Mouse (Mus musculus) right cerebral cortex, postnatal 10 days (tissue): ENCODE results near the gene Sgpp2.
A peak's percentile ranks its signal among the peaks of the same experiment; 100 is the strongest.

Source experiments
- DNase-seq, 2 experiments: peaks; one replicate each; pipeline ENCODE4 v3.0.0; 2021; ENCODE audit warnings: low spot score in 2 of 2

The Sgpp2 gene

DNA sequence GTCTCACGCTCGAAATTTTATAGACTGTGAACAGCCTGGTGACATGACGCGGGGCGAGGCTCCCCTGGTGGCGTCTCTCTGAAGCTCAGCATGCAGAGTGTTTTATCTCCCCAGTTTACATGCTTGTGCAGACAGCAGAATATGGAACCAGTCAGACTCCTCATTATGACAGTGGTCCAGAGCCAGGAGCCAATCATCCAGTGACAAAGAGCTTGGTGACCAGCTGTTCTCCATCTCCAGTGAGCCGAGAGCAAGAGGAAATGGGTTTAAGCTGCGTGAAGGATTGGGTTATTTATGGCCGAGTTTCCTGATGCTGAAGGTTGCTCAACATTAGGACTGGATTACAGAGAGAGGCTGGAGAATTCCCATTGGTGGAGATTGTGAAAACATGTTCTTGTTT is 28.1 kb downstream of the Sgpp2 start:
- peak; percentile 24 to 37 for DNase-seq

DNA sequence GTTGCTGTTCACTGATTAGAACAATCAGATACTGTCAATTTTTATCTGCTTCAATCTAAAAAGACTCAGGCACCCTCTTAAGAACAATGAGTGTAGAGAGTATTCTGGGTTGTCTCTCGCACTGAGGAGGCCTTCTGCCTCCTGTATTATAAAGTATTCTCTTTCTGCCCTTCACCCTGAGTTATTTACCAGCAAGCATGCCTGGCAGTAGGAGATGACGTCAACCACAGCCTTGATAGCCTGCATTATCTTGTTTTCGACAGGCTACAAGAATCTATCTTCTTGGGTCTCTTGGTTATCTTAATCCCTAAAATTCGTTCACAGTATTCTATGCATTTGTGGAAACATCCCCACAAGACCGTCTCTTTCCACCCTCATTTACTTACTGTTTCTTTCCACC is 29.8 kb downstream of the Sgpp2 start:
- DNase-seq, result no peak

DNA sequence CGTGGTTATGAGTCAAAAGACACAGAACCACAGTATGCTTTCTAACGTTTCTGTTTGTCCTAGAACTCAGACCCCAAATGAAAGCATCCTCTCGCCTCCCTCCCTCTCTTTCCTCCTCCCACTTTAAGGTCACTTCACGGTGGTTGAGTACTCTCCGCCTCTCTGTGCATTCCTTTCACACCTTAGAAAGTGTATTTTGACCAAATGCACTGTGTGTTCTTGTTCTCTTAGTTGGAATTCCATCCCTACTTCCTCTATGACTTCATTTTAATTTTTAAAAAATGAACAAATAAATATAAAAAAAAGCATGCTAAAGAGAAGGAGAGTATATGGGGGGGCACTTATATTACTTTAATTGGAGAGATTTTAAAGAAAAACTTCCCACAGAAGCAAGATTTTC is 30.4 kb downstream of the Sgpp2 start:
- no peak for DNase-seq

DNA sequence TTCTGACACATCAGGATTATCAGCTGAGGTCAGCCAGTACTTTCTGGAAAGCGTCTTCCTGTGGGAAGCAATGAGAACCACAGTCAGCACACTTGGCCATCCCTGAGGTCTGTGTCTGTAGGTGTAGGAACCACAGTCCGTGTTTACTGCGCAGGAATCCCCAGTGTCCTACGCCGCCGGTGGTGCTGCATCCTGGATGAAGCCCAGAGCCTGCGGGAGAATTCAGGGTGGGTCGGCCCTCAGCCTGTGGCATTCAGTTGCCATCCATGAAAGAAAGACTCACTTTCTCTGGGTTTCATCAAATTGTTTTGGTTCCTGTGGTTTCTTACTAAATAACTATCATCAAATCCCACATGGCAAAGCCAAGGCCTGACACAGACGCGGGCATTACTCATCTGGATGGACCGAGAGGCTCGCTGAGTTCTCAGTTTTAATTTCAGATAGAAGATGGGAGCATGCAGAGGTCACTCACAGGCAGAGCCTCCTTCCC is 37.2 kb downstream of the Sgpp2 start:
- DNase-seq, result no peak

DNA sequence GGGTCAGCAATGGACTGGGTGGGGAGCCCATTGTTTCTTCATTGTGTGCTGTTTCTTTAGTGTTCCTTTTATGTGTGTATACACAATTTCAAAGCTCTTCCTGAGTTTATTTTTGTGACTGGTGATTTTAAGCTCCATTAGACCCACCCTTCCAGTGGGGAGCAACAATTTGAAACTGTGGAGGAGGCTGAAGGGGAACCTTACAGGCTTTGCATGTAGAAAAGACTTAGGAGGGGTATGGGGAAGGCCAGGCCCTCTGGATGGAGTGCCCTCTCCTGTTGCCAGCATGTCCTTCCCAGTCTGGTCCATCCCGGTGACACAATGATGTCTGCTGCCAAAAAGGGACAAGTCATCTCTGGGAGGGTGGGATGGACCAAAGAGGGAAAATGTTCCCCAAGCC is 39.1 kb downstream of the Sgpp2 start:
- no peak for DNase-seq

DNA sequence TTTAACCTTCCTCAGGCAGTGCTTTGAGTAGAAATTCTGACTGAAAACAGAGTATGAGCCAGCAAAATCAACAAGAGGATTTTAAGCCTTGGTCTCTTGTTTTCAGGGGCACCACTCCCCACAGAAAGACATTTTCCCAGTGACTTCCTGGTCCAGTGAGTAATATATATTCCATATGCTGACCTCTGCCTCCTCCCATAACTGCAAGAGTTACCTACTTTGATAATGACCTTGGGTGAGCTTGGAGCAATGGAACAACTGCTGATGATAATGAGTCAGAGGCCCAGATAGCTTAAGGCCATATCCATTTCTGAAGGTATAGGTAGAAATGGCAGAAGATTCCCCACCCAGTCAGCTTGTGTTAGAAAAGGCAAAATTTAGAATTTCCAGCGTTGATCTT is 43.1 kb downstream of the Sgpp2 start:
- no peak for DNase-seq

DNA sequence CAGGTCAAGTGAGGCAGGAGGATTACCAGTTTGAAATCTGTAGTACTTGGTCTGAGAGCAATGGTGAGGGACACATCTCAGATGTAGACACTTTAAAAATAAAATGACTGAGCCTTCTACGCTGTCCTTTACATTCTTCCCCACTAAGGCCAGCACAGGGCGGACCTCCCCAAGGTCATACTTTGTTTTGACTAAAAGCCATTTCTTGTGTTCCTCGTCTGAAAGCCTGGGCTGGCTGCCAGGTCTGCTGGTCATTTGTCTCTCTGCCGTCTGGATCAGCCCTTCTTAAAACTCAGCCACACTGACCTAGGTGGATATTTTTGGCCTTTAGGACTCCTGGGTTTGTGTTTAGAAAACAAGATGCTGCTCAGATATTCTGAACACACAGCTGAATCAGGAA is 45.0 kb downstream of the Sgpp2 start:
- DNase-seq, result peak in 1 of 2 experiments; percentile 26

DNA sequence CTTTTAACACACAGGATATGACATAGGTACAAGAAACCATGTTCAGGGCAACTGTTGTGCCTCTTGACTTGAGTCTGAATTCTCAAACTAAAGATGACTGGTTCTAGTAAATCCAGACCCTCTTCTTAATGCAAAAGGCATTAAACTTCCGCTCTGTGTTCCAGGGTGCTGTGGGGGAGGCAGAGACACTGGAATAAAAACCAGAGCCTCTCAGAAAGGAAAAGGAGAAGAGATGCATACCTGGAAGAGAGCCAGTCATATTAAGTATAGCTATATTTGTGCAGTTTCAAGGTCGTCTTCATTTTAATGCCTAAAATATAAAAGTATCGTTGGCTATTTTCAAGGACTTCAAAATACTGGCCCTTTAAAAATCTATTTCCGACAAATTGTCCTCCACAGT is 47.3 kb downstream of the Sgpp2 start:
- DNase-seq, result no peak

DNA sequence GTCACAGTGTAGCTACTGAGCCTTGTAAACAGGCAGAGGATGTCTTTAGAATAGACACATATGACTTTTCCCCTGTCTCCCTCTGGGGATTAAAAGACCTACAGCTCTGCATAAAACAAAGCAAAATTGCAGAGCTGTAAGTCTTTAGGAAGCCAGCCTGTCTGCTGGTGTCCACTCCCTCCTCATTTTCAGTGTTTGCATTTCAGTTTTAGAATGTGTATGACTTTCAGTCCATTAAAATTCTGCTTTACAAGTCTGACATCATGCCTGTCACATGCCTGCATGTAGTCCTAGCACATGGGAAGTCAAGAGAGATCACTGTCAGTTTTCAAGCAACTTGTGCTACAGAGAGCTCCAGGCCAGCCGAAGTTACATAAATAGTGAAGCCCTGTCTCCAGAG is 47.7 kb downstream of the Sgpp2 start:
- DNase-seq, result no peak

DNA sequence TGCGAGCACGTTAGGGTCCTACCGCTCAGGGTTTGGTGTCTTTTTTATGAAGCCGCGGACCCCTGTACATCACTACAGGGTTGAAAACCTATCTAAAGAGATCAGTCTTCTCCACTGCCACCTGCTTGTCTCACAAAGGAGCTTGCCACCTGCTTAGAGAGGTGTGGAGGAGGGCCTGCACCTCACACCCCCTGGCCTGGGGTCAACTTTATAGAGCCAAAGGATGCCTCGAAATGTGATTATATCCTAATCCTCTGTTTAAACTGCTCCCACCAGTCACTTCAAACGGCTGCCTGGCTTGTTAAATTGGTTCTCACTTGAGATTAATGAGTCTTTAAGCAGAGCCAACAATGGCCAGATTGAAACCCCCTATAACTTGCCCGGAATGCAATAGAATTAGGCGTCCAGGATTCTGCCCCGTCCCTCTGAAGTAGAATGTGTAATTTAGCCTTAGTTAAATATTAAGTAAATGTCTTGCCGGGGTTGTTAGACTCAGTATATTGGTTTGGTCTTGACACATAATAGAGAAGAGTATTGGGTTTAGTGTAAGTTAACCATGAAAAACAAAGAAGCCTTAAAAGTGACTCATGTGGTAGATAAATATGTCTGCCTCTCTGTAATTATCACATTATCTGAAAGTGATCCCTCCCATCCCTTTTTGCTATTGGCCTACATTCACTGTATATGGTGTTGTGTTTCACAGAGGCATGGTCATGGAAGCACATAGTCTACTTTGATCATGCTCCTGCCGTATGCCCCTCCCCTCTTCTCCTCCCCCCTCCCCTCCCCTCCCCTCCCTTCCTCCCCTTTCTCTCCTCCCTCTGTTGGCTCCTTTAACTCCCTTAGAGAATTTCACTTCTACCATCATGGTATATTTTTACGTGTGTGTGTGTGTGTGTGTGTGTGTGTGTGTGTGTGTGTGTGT is 54.1 kb downstream of the Sgpp2 start:
- no peak for DNase-seq

DNA sequence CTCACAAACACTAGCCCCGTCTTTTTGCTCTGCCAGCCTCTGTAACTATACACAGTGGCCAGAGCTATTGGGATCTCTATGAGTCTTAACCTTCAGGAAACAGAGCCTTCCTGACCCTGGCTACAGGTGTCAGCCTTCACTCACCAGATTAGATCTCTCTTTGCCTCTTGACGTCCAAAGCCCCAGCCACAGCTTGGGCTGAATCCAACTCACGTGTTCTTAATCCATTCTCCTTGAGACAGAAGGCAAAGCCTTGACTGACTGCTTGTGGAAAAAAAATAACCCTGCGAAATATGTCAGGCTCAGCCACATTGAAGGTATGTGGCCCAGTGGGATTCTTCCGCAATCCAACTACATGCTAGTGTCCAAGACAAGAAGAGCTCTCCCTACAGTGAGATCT is 57.7 kb downstream of the Sgpp2 start:
- DNase-seq, result no peak

DNA sequence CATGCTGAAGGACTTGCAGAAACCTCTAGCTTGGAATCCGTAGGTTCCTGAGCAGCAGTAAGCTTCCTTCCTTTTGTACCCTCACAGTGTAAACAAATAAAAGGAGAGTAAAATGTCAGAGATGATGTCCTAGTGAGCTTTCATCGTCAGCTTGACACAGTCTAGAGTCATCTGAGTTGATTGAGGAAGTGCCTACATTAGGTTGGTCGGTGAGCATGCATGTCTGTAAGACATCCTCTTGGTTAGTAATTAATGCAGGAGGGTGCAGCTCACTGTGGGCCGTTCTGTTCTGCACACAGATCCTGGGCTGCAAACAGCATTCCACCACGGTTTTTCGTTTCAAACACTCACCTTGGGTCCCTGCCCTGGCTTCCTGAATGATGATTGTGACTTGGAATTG is 60.0 kb downstream of the Sgpp2 start:
- no peak for DNase-seq

DNA sequence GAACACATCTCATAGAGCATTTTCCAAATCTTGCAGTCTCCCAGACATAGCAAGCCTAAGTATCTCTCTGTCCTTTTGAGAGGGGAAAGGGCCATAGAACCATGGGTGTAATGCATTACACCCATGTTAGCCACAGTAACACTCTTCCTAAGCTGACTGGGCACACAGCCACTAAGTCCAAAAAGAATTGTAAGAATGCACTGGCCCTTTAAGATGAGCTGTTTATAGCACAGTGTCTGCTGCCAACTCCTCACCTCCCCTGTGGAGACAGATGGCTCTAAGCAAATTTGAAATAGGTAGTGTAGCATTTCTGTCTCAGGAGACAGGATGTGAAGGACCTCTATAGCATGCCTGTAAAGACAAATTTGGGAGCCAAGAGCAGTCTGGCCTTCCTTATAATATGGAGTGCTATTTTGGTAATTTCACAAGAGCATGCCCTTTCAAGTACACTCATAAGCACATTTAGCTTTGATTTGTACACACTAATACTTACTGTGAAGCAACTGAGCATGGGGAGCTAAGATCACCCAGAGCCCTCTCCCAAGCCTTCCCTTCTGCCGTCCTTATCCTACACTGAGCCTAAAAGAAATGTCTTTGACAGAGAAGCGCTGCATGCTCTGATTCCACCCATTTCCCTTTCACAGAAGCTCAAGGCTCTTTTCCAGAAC is 61.6 kb downstream of the Sgpp2 start:
- peak; percentile 54 to 56 for DNase-seq

DNA sequence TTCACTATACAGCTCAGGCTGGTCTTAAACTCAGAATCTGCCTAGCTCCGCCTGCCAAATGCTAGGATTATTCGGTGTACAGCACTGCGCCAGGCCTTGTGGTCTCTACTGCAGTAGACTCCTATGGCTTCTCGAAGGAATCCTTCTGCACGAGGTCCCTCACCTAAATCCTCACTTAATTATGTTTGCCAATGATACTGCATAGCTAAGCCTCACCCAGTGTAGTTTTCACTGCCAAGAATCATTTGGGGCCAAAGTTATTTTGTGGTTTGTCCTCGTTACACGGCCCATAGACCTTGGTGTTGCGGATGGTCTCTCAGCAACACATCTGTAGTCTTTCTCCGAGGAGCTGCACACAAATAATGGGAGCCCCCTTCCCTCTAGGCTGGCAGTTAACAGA is 62.2 kb downstream of the Sgpp2 start:
- DNase-seq, result no peak

DNA sequence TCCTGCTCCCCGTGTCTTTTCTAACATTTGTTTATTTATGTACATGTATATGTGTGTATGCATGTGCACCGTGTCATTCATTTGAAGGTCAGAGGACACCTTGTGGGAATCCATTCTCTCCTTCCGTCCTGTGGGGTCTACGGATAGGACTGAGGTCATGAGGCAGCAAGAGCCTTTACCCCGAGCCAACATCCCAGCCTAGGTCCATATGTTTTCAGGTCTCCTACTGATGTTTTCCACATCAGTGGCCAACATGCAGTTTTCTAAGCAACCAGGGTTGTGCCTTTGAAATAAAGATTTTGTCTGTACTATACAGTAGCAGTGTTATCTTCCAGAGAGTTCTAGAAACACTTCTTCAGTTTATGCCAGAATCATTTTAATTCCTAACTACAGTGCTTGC is 63.7 kb downstream of the Sgpp2 start:
- DNase-seq, result no peak

DNA sequence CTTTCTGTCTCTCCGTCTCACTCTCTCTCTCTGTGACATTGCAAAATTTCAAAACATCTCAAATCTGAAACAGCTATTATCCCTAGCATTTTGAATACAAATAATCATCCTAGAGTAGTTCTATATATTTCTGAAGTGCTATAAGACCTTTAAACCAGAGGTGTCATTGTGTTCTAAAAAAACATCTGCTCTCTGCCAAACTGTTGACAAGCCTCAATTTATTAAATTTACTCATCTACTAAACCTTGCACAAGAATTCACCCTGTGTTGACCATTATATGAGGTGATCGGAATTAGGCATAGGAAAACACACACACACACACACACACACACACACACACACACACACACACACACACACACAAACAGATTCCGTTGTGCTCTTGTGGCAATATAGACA is 64.9 kb downstream of the Sgpp2 start:
- DNase-seq, result no peak

DNA sequence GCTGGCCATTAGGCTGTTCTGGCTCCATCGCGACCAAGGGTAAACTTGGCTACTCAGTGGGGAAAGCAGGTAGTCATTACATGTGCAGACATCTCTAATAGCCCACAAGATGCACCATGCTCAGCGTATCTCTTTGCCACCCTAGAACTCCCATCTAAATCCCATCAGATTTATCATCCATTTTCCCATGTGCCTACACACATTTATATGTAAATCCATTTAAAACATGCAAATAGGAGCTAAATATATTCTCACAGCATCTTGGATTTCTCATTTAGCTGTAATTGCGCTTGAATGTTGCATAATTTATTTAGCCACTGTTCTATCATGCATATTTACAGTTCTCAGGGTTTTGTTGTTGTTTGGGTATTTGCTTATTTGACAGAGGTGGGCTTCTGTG is 70.8 kb downstream of the Sgpp2 start:
- no peak for DNase-seq

DNA sequence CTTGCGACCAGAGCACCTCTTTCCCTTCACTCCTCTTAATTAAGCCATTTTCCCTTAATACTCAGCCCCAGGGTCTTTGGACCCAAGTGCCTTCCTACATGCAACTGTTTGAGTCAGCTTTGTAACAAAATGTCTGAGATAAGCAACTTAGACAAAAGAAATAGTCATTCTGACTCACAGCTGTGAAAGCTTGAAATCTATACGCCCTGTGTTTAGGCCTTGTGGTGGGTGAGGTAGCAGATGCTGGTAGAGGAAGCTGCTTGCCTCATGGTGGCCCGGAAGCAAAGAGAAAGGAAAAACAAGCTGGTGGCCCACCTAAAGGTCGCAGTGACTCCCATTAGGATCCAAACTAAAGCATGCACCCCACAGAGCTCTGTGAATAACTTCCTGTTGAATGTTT is 77.7 kb downstream of the Sgpp2 start:
- DNase-seq, result no peak

DNA sequence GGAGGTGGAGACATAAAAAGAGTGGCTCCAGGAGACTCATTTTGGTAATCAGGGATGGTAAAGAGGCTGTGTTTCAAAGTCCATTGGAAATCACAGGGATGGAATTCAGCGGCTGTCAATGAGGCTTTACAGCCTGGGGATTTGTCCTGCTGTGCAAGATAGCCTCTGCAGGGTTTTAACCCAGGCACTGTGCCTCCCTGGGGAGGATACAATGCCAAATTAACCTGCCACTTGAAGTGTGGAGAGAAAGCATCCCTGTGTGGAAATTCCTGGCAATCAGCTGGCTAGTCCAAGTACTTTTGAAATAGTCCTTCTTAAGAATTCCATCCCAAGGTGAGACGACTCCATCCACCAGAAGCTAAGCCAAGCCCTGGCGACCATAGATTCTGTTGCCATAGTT is 78.7 kb downstream of the Sgpp2 start:
- no peak for DNase-seq

DNA sequence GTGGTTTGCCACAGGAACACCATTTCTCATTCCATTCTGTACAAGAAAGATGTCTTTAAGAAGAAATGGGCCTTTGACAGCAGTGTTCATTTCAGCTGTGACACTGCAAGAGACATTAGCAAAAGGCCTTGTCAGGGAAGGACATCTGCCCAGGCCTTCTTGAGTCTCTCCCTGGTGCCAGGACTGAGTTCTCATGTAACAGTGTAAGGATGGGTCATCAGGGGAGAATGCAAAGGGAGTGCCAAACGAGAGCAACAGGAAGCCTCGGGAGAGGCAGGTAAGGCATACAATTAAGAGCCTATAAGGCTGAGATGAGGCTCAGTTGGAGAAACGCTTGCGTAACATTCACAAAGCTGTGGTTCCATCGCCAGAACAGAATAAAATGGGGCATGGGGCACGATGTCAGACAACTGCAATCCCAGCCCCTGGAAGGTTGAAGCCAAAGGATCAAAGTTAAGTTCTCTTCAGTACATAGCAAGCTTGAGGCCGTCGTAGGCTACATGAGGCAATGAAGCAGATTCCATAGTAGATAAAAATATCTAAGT is 85.1 kb downstream of the Sgpp2 start:
- no peak for DNase-seq

DNA sequence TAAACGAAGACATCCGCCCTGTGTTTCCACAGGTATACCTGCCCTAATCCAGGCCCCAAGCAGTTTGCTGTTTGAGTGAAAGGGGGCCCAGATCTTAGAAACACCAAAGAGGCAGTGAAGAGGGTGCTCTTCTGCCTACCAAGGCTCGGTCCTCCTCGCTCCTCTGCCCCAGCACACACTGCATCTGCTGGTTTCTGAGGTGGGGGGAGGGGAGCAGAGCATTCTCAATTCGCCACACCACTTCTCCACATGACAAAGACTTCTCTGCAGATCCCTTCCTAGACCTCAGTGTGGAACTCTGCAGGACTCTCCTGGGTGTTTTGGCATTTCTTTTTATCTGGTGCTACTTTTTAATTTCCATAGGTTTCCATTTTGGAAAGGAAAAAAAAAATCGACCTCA is 85.6 kb downstream of the Sgpp2 start:
- DNase-seq, result no peak

DNA sequence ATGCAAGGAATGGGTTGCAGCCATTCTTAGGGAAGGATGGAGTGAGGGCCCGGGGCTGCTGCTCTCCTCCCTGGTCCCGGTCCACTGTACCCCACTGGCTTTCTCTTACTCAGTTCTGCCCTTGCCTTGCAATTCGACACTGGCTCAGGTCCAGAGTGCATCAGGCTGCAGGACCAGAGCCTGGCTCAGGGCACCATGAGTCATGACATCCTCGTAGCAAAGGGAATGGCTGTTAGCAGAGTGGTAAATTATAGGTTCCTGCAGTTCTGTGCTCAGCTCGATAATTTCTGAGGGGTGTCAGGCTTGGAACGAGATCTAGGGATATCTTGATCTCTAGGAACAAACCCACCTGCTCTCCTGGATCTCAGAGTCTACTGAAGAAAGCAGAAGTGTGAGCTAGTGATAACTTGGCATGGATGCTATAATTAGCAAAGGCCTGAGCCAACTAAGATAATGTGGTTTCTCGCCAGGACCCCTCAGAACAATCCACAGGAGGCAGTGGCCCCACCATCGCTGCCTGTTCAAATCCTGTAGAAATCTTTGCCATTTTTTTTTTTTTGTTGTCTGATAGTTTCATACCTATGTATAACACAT is 86.3 kb downstream of the Sgpp2 start:
- DNase-seq, result no peak

DNA sequence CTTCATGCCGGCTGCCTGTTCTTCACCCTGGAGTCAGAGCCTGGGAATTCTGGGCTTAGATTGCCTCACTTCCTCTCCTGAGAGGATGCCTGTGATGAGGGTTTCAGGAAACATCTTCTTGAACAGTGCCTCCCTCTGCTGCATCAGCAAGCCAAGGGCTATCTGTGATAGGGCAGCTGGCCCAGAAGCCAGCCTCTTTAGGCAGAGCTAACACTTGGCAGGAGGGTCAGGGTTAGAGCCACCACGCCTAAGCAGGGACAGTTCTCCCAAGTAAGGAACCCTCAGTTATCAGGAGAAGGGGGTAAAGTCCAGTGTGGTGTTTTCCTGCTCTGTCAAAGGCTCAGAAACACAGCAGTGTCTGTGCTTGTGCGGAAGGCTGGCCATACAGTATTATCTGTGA is 89.6 kb downstream of the Sgpp2 start:
- DNase-seq, result no peak
